Mouse (Mus musculus) gastrocnemius, adult 8-10 months (tissue): ENCODE results near the gene Olfr710. TPM values are rescaled to one million over a fixed set of nuclear protein-coding genes. Genes with fewer than 3 reads are reported as not detected.
"Not testable (repeated sequence)": the region's sequence is repeated elsewhere in the genome, so short reads cannot be mapped to it uniquely, and the experiment has no call there.

Experiments
- DNase-seq, 2 experiments: peaks; one replicate each; pipeline ENCODE4 v3.0.0; 2022; ENCODE audit warnings: low spot score in 2 of 2
- total RNA-seq, 4 experiments: library from RNA; stranded (reverse); gene quantifications; 2 replicates each; pipeline ENCODE4 v1.2.4; 2022

Gene Olfr710
- total RNA-seq, result not detected

- DNase-seq, result no peak
Measured at GRCm38 (mm10) chr7:106948212-106948611, at the start of gene Olfr710. TSS of gene Olfr710 (minus strand) at chr7:106948312.

- DNase-seq, result no peak
Measured at GRCm38 (mm10) chr7:106985236-106985635, 37.1 kb upstream of the Olfr710 start.

- no peak for DNase-seq
Measured at GRCm38 (mm10) chr7:106975353-106975752, 27.2 kb upstream of the Olfr710 start, which contains the start of gene Olfr711. TSS of gene Olfr711 (minus strand) at chr7:106975453.

- not testable (repeated sequence) for DNase-seq
Measured at GRCm38 (mm10) chr7:106967503-106967902, 19.4 kb upstream of the Olfr710 start.

- no peak for DNase-seq
Measured at GRCm38 (mm10) chr7:106963837-106964236, 15.7 kb upstream of the Olfr710 start, which contains the start of gene Olfr6. TSS of gene Olfr6 (minus strand) at chr7:106963937.

GRCm38 (mm10) chr7:106932119-106932518 lies 16.0 kb downstream of the Olfr710 start, which contains the start of gene Olfr709-ps1:
TSS of gene Olfr709-ps1 (minus strand) at chr7:106932219.
- no peak for DNase-seq

- not testable (repeated sequence) for DNase-seq
Measured at GRCm38 (mm10) chr7:106920961-106921360, 27.2 kb downstream of the Olfr710 start.

- DNase-seq, result no peak
Measured at GRCm38 (mm10) chr7:106907676-106908075, 40.4 kb downstream of the Olfr710 start, which contains the start of gene Olfr1532-ps1. TSS of gene Olfr1532-ps1 (plus strand) at chr7:106908001.

- not testable (repeated sequence) for DNase-seq
Measured at GRCm38 (mm10) chr7:106901141-106901540, 47.0 kb downstream of the Olfr710 start, which contains the start of gene Olfr707. TSS of gene Olfr707 (minus strand) at chr7:106901241.

Other genes starting within 250 kb of the Olfr710 start
- not detected for gene Olfr695, start 231.9 kb downstream of the Olfr710 start, total RNA-seq
- not detected for gene Olfr697, start 205.9 kb downstream of the Olfr710 start, total RNA-seq
- not detected for gene Olfr698, start 192.9 kb downstream of the Olfr710 start, total RNA-seq
- not detected for gene Olfr699, start 155.1 kb downstream of the Olfr710 start, total RNA-seq
- not detected for gene Olfr700, start 139.5 kb downstream of the Olfr710 start, total RNA-seq
- gene Olfr701, start 134.2 kb downstream of the Olfr710 start, total RNA-seq, result not detected
- gene Olfr702, start 114.4 kb downstream of the Olfr710 start, total RNA-seq, result not detected
- not detected for gene Olfr703, start 105.0 kb downstream of the Olfr710 start, total RNA-seq
- gene Olfr704, start 85.1 kb downstream of the Olfr710 start, total RNA-seq, result not detected
- not detected for gene Olfr705, start 71.4 kb downstream of the Olfr710 start, total RNA-seq
- not detected for gene Olfr706, start 60.1 kb downstream of the Olfr710 start, total RNA-seq
- not detected for gene Olfr707, start 47.1 kb downstream of the Olfr710 start, total RNA-seq
- not detected for gene Olfr1532-ps1, start 40.3 kb downstream of the Olfr710 start, total RNA-seq
- not detected for gene Olfr709-ps1, start 16.1 kb downstream of the Olfr710 start, total RNA-seq
- not detected for gene Olfr6, start 15.6 kb upstream of the Olfr710 start, total RNA-seq
- not detected for gene Olfr711, start 27.1 kb upstream of the Olfr710 start, total RNA-seq
- not detected for gene Olfr2, start 57.8 kb upstream of the Olfr710 start, total RNA-seq
- gene Olfr713, start 82.9 kb upstream of the Olfr710 start, total RNA-seq, result not detected
- not detected for gene Olfr714, start 122.7 kb upstream of the Olfr710 start, total RNA-seq
- gene Olfr17, start 144.9 kb upstream of the Olfr710 start, total RNA-seq, result not detected
- not detected for gene Olfr715b, start 162.1 kb upstream of the Olfr710 start, total RNA-seq
- not detected for gene Olfr715, start 182.8 kb upstream of the Olfr710 start, total RNA-seq
- not detected for gene Olfr716, start 190.0 kb upstream of the Olfr710 start, total RNA-seq
- not detected for gene Nlrp14, start 218.7 kb upstream of the Olfr710 start, total RNA-seq